Mouse (Mus musculus) cerebellum, postnatal 4 days (tissue): Measurements from ENCODE around the gene Edc4.
"Not testable (repeated sequence)": the region's sequence is repeated elsewhere in the genome, so short reads cannot be mapped to it uniquely, and the experiment has no call there.

ENCODE experiments used
- DNase-seq, 2 experiments: peaks; one replicate each; pipeline ENCODE4 v3.0.0; 2022; ENCODE audit warnings: low spot score in 2 of 2, mixed read lengths in 1 of 2

Edc4 gene

GRCm38 (mm10) chr8:105880754-105881520 lies at the start of gene Edc4:
TSS of gene Edc4 (plus strand) at chr8:105880881.
- DNase-seq = peak; percentile 83 to 90

- DNase-seq = not testable (repeated sequence)
These were observed 46.9 kb upstream of the Edc4 start for GRCm38 (mm10) chr8:105833740-105834139.

- DNase-seq = peak in 1 of 2 experiments; percentile 52
These were observed 45.4 kb upstream of the Edc4 start for GRCm38 (mm10) chr8:105835318-105835717.

- DNase-seq = no peak
These were observed 43.7 kb upstream of the Edc4 start for GRCm38 (mm10) chr8:105836991-105837390.

- DNase-seq = no peak
These were observed 41.5 kb upstream of the Edc4 start for GRCm38 (mm10) chr8:105839209-105839608.

GRCm38 (mm10) chr8:105846678-105847077 lies 34.0 kb upstream of the Edc4 start:
- DNase-seq = no peak

- DNase-seq = no peak
These were observed 30.7 kb upstream of the Edc4 start for GRCm38 (mm10) chr8:105850014-105850413.

GRCm38 (mm10) chr8:105850611-105851010 lies 30.1 kb upstream of the Edc4 start:
- DNase-seq = no peak

- DNase-seq = peak; percentile 83 to 90
These were observed 29.0 kb upstream of the Edc4 start for GRCm38 (mm10) chr8:105851651-105852143.

- no peak for DNase-seq
These were observed 28.4 kb upstream of the Edc4 start for GRCm38 (mm10) chr8:105852146-105852729.

GRCm38 (mm10) chr8:105853178-105853577 lies 27.5 kb upstream of the Edc4 start, which contains the start of gene Cenpt:
TSS of gene Cenpt (minus strand) at chr8:105853278.
- no peak for DNase-seq

- no peak for DNase-seq
These were observed 26.4 kb upstream of the Edc4 start for GRCm38 (mm10) chr8:105854303-105854702.

- peak; percentile 77 to 89 for DNase-seq
These were observed 25.9 kb upstream of the Edc4 start, which contains the start of gene Thap11 for GRCm38 (mm10) chr8:105854715-105855216. TSS of gene Thap11 (plus strand) at chr8:105855132.

- DNase-seq = peak in 1 of 2 experiments; percentile 47
These were observed 25.2 kb upstream of the Edc4 start for GRCm38 (mm10) chr8:105855248-105856167.

GRCm38 (mm10) chr8:105856168-105856835 lies 24.4 kb upstream of the Edc4 start:
- DNase-seq = no peak

GRCm38 (mm10) chr8:105858495-105858894 lies 22.2 kb upstream of the Edc4 start:
- DNase-seq = no peak

- no peak for DNase-seq
These were observed 21.4 kb upstream of the Edc4 start for GRCm38 (mm10) chr8:105859314-105859713.

GRCm38 (mm10) chr8:105860143-105860981 lies 20.3 kb upstream of the Edc4 start, which contains the start of gene Nutf2:
TSS of gene Nutf2 (plus strand) at chr8:105860580.
- peak; percentile 75 to 87 for DNase-seq

- peak in 1 of 2 experiments; percentile 11 for DNase-seq
These were observed 18.7 kb upstream of the Edc4 start for GRCm38 (mm10) chr8:105861951-105862350.
